Mouse (Mus musculus) testis, adult 2 months (tissue): ENCODE measurements around the gene Slc39a1.

Source experiments
- CTCF ChIP-seq: fragments of 200-500 bp; IDR thresholded peaks from 2 replicates; pipeline ENCODE4 v1.5.1; 2012; ENCODE audit warnings: low read depth, mild to moderate bottlenecking, inconsistent platforms, low read length, moderate library complexity; ENCODE audit not compliant: control insufficient read depth, insufficient read depth, insufficient replicate concordance
- POLR2A ChIP-seq: fragments of 200-500 bp; IDR thresholded peaks from 2 replicates; pipeline ENCODE4 v1.6.1; 2012; ENCODE audit warnings: low read depth, mild to moderate bottlenecking, inconsistent platforms, low read length, moderate library complexity; ENCODE audit not compliant: control insufficient read depth

GRCm38 (mm10) chr3:90277793-90278192 is 29.8 kb downstream of the Slc39a1 start:
- no peak for TF ChIP-seq CTCF
- no peak for TF ChIP-seq POLR2A
